Mouse (Mus musculus): ENCODE data around the gene Coasy.

The Coasy gene

DNA sequence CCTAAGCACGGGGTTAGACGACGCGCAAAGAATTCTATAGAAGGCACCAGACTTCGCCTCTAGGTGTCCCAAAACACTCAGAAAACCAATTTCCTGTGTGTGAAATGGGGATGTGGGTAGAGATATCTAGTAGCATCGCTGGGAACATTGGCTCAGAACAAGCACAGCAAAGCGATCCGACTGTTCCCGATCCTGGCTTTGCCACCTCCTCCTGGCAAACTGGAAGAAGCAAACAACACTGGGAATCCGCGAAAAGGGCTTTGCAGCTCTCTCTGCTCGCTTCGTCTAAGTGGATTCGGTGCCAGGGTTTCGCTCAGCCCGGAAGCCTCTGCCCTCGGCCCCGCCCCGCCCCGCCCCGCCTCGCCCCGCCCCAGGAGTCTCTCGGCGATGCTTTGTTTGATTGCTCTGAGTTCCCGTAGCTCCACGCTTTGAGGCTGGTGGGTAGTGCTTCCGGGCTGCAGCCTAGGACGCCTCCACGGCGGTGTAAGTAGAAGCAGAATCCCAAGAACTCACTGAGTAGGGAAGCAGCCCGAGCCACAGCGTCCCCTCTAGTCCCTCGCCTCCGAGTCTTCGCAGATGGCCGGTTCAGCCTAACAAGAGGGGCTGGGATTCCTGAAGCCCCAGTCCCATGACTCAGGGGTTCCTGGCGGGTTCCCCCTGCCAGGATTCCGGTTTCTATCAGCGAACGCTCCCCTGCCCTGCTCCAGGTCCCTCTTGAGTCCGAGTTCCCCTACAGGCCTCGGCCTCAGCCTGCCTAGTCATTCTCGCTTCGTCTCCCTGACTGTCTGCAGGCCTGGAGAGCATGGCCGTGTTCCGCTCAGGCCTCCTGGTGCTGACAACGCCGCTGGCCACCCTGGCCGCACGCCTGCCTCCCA lies at the start of gene Coasy:
TSS of gene Coasy (plus strand) at position 358 of the 875 bp plus-strand sequence.
- DNase-seq, result peak; percentile 85

DNA sequence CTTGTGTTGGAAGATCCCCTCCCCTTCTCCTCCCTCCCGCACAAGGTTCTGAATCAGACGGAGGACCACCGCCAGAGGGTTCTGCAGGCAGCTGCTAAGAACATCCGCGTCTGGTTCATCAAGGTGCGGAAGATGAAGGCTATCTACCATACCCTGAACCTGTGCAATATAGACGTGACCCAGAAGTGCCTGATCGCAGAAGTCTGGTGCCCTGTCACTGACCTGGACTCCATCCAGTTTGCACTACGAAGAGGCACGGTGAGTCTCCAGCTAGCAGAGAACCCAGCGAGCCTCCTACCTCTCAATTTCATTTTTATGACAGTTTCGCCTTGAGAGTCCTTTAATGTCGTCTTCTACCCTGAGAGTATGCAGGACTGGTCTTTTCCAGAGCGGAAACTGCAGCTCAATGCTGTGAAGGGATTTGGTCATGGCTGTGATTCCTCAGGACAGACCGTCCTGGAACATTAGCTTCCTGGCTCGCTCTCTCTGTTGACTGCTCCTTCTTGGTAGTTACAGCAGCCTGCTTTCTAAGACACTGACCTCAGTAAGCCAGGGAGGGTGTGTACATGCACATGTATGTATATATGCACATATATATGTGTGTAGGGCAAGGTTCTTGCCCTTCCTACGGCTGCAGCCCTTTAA lies 48.4 kb upstream of the Coasy start:
- DNase-seq, result no peak

DNA sequence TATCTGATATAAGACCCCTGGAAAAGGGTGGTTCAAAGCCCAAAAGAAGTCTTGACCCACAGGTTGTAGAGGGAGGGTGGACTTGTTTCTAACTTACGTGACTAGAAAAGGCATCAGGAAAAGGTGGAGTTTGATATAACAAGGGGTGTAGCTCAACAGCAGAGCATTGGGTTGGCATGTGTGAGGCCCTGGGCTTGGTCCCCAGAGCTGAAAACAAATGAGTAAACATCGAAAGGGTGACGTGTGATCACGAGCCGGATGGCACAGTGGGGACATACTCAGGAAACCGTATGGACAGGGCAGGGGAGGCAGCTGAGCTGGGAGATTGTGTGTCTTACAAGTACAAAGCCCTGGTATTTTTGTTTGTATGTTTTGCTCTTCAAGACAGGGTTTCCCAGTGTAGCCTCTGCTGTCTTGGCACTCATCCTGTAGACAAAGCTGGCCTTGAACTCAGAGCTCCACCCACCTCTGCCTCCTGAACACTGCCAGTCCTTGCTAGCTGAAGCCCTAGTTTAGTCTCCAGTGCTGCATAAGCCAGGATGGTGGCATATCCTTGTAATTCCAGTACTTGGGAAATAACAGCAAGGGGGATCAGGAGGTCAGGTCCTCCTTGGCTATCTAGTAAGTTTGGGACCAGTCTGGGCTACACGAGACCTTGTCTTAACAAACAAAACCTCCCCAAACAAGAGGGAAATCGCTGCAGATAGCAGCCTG lies 47.6 kb upstream of the Coasy start:
- no peak for DNase-seq

DNA sequence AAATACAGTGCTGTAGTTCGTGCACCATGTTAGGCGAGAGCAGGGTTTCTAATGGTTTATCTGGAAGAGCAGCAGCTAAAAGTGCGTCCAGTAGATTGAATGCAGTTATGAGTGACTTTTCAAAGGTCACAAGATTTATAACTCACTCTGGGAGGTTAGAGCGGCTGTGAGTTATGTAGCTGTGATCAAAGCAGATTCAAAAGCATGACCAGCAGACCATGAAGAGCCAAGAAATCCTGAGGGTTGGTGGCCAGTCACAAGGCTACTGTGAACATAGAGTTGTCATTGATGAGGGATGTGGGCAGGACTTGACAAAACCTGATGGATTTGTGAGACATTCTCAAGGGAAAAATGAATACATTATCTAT lies 47.1 kb upstream of the Coasy start:
- DNase-seq, result no peak

DNA sequence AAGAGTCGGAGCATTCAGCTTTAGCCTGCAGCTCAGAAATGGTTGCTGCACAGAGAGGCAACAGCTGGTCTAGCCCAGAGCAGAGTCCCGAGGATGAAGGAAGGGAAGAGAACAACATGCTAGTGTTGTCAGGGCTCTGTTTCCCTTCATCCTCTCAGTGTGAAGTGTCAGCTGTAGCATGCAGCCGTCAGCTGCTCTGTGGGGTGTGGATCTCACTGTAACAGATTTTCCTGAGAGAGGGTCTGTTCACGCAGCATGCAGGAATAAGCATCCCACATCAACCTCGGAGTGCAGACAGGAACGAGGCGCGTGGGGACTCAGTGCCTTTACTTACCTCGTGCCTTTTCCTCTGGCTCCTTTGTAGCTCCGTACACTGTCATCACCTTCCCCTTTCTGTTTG lies 44.6 kb upstream of the Coasy start:
- DNase-seq, result no peak

DNA sequence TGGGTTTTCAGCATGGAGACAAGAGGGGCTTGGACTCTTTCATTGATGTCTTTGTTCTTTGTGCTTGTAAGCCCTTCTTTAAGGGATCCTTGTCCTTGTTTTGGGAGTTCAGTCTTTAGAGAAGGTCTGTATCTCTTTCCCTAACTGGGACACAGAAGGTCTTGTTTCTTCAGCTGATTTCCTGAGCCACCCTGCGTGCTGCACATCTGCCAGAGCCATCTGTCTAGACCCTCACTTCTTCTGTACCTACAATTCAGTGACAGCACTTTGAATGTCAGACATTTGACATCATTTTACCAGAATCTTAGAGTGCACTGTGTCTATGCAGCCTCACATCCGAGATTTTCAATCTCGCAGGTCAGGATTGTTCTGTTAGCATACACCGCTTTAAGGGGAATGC lies 36.5 kb upstream of the Coasy start:
- DNase-seq, result no peak

DNA sequence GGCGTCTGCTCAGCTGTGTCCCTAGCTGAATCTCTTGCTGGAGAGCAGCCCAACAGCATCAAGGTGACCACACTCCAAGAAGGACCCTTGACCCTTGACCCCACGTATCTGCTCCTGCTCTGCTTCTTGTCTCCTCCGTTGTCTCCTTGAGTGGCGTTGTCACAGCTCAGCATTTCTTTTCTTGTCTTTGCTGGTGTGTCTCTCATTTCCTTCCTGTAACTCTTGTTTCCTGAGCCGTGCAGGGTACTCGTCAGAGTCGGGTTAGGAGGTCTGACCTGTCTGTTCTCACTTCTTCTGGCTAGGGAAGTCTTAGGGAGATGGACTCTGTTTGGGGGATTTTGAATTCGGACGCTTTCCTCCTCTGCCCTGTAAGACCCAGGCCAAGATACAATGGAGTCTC lies 35.9 kb upstream of the Coasy start:
- DNase-seq, result no peak

DNA sequence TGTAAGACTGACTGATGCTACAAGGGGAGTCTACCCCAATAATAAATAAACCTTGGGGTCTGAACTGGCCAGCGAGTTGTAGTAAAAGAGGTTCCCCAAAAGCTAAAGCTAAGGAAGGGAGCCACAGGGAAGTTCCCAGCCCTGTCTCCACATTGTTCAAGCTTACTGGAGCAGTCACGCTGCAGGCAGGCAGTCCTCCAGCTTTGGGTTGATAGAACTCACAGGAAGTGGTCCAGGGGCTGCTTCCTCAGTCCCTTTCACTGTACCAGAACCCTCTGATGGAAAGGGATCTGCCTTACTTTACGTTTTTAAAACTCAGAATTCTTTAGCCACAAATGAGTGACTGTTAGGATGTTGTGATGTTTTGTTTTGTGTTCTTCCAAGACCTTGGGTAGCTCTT lies 34.9 kb upstream of the Coasy start:
- DNase-seq, result no peak

DNA sequence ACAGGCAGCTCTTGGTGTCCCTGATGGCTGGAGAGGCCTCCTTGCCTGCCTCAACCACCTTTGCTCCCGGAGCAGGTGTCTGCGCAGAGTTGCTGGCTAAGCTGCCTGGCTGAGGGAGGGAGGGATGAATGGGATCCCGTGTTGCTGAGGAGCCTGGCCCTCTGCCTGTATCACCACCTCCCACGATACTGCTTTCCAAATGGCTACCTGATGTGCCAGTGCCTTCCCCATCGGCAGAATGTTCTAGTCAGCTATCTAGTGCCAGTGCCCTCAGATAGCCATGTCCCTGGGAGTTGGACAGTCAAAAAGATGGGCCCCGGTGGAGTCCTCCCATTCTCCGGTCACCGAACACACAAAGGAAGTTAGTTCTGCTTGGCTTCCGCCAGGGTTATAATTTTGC lies 32.0 kb upstream of the Coasy start:
- DNase-seq, result no peak

DNA sequence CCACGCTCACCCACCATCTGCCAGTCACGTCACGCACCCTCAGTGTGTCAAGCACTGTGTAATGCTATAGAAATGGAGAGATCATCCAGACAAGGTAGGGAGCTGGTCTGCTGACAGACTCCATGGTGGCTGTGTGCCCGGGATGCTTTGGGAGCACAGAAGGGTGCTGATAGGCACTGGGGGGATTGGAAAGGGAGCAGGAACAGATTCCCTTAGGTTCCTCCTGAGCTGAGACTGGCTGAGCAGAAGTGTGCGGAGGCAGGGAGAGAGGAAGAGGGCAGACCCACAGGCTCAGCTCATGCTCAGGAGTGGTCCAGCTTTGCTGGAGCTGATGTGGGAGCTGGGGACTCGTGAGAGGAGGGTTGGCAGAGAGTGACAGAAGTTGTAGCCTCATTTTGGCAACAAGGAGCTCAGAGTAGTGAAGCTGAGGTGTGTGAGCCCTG lies 31.3 kb upstream of the Coasy start:
- DNase-seq, result no peak

DNA sequence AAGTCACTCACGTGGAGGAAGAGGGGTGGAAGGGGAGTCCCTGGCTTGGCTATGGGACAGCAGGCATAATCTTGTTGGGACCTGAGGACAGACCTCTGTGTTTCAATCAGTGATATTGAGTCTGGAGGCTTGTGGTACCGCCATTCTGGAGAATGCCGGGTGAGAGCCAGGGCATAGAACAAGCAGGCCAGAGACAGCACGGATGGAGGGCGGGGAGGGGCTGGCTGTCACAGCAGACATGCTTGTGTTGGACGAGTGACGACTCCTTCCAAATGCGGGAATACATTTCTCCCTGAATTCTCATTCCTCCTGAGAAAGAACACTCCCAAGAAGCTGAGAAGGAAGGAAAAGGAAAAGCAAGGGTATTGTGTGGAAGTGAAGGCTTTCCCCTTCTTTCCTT lies 30.7 kb upstream of the Coasy start:
- DNase-seq, result no peak

DNA sequence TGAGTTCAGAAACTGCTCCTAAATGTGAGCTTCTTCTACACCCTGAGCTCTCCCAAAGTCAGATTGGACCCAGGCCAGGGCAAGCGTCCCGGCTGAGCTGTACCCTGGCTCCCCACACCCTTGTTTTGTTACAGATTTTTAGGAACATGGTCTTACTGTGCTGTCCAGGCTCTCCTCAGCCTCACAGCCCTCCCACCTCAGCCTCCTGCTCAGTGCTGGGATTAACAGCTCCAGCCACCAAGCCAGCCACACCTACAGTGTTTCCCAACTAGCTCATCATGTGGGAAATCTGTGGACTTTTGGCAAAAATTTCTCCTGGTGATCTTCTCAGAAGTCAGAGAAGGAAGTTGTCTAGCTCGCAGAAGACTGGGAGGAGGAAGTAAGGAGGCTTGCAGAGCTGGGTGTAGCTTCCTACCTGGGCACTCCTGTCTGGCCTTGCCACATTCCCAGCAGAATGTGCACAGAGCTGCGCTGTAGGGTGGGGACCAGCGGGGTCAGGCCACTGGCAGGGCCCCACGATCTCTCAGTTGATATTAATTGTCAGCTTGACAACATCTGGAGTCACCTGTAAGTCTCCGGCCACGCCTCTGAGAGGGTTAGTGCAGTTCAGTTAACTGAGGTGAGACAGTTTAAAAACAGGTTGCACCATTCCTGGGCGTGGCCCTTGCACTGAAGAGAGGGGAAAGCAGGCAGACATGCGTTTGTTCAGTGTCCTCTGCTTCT lies 29.5 kb upstream of the Coasy start:
- DNase-seq, result no peak

DNA sequence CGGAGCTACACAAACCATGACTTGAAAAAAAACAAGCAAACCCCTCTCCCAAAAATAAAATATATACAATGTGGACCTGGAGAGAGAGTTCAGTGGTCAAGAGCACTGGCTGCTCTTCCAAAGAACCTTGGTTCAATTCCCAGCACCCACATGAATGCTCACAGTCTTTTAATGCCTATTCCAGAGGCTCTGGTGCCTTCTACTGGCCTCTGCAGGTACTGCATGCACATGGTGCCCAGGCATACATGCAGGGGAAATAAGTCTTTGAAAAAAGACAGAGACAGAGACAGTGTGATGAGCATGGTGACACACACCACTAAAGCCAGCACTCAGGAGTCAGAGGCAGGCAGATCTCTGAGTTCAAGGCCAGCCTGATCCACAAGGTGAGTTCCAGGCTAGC lies 28.4 kb upstream of the Coasy start:
- no peak for DNase-seq

DNA sequence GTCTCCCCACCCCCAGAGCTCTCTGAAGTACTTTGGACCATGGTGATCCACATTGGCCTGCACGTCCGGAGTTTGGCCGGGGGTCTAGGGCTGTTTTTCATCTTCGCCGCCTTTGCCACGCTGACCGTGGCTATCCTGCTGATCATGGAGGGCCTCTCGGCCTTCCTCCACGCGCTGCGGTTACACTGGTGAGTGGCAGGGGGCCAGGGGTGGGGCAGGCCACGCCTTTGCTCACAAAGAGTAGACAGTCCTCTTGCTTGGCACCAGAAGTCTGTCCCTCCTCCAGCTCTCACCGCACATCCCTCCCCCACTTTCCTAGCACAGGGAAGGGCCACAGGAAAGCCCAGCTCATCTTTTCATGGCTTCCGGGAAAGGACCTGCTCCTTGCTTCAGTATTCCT lies 26.9 kb upstream of the Coasy start:
- DNase-seq, result no peak

DNA sequence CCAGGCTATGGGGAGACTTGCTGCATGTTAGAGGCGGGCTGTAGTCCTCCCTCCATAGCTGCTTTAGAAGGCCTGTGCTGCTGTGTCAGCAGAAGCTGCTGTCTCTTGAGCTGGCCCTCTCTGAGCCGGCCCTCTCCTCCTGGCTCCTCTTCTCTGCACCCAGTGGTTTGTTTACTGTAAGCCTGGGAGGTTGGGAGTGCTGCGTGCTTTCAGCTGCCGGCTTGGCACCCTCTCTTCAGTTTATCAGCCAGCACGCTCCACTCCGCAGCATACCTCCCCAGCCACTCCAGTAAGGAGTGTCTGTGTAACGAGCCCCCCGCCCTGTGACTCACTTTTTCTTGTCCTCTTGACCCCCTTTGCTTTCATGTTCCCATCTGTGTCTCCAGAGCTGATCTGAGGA lies 25.5 kb upstream of the Coasy start:
- DNase-seq, result no peak

DNA sequence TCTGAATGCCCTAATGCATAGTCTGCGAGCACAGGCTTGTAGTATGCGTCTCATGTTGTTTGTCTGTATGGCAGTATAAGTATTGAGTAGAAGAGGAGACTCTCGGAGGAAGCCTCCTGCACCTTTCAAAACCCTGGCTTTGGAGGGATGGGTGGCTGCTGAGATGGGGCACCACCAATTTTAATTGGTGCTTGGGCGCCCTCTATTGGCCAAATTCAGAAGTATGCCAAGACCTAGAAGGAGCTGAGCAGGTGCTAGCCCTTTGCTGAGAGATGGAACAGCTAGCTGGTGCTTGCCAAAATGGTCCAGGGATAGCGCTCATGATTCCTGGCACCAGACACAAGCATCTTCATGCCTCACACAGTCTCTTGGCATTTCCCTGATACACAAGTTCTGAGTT lies 24.5 kb upstream of the Coasy start:
- peak; percentile 63 for DNase-seq

DNA sequence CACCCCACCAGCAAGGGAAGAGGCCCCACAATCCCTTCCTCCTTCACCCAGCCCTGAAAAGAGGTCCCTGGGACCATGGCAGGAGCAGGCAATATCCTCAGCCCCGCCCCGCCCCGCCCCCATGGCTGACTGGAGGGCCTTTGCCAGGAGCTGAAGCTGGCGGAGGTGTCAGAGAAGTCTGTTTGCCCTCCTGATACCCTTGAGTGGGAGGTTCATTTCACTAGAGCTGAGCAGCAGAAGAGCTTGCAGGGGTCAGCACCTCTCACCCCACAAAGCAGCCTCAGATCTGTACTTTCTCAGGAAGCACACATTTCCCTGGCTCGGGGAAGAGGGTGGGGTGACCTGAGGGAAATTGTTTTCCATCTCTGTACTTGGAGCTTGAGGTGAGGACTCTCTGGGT lies 23.6 kb upstream of the Coasy start:
- DNase-seq, result no peak

DNA sequence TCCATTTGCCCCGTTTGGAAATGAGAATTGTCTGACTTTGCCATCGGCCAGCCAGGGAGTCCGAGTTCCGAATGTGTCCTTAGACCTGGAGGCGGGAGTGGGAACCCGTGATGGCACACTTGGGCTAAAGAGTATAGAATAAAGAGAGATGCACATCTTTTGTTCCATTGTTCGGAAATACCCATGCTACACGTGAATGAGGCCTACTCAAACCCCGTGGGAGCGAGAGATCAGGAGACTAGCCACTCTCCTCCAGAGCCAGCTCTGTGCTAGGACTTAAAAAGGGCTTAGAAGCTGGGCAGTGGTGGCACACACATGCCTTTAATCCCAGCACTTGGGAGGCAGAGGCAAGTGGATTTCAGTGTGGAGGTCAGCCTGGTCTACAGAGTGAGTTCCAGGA lies 22.9 kb upstream of the Coasy start:
- no peak for DNase-seq

DNA sequence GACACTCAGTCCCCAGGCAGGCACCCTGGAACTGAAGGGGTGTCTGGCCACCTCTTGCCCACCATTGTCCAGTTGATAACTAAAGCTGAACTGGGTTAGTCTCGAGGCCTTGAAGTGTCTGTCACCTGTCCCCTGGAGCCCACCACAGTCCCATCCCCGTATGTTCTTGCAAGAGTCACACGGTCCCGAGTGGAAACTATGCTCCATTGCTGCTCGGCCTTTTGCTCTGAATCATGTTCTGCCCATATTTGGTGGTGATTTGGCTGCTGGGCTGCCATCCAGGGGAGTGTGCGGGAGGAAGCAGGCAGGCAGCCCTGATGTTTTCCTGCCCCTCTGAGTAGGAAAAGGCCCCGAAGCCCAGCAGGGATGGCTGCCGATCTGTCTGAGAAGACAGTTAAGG lies 22.2 kb upstream of the Coasy start:
- DNase-seq, result no peak

DNA sequence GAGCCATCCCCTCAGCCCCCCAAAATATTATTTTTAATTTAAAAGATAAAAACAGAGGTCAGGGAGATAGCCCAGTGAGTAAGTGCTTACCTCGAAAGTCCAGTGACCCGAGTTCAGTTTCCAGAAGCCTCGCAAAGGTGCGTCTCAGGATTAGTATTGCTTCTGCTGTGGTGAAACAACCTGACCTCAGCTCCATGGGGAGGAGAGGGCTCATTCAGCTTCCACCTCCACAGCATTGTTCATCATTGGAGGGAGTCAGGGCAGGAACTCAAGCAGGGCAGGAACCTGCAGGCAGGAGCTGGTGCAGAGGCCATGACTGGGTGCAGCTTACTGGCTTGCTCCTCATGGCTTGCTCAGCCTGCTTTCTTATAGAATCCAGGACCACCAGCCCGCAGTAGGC lies 21.3 kb upstream of the Coasy start:
- DNase-seq, result no peak

DNA sequence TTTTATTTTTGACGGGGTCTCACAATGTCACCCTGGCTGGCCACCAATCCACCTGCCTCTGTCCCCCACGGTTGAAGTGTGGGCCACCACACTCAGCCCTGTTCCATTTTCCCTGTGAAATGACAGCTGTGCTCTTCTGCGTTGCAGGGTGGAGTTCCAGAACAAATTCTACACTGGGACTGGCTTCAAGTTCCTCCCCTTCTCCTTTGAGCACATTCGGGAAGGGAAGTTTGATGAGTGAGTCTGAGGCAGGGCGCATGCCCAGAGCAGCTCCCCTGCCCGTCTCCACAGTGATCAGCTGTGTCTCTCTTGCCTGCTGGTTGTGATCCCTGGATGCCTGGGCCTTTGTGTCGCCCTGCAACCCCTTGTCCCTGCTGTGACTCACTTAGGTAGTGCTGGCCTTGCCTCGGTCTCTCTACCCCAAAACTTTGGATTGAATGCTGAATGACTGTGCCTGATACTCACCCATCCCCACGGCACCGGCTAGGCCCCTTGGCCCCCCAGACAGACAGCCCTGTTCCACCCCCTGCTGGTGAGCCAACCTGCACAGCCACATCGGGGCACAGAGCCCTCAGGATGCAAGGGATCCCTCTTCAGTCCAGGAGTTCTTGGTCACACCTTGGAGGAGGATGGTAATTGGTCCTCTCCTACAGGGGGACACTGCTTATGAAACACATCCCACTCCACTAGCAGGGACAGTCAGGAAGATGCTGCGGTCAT lies 20.0 kb upstream of the Coasy start:
- DNase-seq, result no peak

DNA sequence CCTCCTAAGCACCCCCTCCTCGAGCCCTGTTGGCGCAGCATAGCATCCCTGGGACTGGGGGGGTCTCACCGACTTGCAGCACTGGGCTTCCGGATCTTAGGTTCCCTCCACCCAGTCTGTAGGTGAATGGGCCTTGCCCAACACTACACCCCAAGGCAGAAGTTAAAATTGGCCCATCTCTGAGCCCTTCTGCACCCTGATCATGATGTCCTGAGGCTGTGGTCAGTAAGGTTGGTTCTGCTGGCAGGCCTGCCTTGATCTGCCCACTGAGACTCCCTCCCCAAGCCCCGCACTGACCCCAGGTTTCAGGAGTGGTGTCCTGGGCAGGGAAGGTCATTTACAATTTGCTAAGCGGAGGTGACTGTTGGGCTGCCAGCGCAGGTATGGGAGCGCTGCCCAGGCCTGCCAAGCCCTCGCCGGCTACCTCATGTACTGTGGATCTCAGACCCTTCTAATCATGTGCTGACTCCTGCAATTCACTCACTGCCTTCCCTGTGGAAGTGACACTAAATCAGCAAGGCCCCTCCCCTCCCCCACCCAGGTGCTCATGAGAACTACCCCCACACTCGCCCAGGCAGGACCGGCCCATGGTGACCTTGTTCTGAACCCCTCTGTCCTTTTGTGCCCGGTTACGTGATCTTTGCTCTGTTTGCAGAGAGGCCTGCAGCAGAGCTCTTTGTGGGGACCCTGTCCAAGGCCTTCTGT lies 19.2 kb upstream of the Coasy start:
- no peak for DNase-seq

Measured in kidney, adult 11 months (tissue).